Mouse (Mus musculus): Measurements from ENCODE around the gene Mpz. TPM values are rescaled to one million over a fixed set of nuclear protein-coding genes. Genes with fewer than 3 reads are reported as not detected.

The Mpz gene
- total RNA-seq, 2 experiments from 2014 or later: not detected

DNA sequence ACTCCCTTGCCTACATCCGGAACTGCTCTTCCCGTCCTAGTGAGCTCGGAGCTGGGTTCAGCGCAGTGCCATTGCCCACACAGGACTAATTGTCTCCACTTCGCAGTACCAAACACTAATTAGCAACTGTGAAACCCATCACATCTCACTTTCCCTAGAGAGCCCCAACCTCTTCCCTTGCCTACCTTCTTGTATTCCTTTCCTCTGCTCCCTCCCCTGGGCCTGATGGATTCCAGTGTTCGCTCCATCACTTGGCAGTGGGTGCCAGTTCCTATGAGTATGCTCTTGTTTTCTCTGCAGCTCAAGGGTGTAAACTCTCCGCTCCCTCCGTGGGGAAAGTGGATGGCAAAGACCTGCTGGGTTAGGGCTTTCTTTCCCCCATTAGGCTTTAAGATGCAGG is 35.1 kb downstream of the Mpz start:
- ATAC-seq (replicated peaks; ENCODE audit: poor library complexity): no peak

DNA sequence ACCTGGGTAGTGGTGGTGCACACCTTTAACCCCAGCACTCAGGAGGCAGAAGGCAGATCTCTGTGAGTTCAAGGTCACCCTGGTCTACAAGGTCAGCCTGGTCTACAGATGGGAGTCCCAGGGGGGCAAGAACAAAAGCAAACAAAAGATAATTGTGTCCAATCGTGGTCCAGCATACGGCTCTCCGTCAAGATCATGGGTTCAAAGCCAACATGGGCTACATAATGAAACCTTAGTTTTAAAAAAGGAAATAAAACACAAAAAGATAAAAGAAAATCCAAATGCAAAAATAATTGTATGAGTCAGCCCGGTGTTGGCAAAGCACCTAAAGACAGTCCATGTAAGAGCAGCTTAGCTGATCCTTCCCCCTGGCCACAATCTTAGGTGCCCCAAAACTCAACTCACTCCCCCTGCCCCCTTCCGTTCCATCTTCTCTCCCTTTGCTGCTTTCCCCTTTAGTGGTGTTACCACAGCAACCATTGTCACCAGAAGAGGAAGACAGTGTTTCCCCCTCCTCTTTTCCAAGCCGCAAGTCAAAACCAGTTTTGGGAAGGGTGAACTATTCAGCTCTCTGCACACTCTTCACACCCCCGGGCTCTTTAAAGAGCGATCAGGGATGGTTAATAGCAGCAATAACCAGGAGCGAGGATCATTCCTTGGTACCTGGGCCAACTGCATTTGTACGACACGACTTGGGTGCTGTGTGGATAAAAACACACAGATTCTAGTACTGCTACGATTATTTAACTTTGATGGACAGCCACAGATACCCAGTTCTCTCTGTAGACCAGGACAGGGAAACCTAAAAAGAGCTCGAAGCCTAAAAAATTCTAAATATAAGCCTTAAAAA is 37.6 kb downstream of the Mpz start:
- ATAC-seq (replicated peaks; ENCODE audit: poor library complexity): peak; percentile 51

DNA sequence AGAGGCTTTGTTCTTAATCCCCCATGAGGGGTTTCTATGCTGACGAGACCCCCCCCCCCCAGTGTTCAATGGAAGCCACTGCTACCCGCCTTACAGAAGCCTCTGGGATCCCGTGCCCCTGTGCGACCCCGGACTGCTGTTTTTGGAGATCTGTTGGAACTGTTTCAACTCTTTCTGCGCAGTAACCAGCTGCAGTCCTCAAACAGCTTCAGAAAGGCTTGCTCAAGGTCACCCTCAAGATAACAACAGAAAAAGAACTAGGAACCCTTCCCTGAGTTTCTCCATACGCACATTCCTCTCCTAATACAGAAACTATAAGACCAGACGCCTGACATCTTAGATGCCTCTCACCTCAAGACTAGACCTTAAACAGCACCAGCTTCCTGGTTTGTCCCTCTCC is 38.5 kb downstream of the Mpz start:
- no peak for ATAC-seq (replicated peaks; ENCODE audit: poor library complexity)

DNA sequence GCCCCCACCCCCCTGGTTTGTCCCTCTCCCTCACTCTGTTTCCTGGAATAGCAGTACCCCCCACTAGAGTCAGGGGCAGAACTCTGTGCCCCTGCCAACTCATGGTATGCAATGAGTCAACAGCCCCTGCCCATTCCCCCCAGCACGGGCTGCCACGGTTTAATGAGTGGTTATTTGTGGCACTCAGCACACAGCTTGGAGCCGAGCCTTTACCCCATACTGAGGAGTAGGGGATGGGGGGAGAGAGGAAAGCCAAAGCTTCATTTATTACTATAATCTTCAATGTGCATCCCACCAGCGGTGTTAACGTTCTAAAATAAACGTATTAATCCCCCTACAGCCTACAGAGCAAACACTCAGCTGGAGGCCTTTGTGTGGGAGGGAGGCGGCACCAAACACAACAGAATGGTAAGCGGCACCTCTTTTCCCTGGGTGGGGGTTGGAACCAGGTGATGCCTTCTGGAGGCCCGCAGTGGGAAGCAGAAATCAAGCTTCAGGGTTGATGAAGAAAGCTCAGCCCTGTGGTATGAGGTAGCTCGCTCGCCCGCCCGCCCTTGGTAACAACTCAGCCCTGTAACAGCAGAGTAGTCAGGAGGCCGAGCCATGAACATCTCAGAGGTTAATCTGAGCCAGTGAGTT is 39.1 kb downstream of the Mpz start:
- no peak for ATAC-seq (replicated peaks; ENCODE audit: poor library complexity)

DNA sequence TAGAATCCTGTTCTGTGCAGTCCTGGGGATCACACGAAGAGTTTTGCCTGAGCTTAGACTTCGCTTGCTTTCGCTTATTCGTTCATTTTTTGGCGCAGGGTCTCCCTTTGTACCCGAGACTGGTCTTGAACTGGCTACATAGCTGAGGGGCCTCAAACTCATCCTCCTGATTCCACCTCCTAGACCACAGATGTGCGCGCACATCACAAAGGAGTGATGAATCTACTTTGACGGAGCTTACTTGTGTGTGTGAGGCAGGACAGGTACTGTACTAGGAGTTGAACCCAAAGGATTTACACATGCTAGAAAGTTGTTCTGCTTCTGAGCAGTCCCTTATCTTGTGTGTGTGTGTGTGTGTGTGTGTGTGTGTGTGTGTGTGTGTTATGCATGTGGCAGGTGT is 40.3 kb downstream of the Mpz start:
- no peak for ATAC-seq (replicated peaks; ENCODE audit: poor library complexity)

DNA sequence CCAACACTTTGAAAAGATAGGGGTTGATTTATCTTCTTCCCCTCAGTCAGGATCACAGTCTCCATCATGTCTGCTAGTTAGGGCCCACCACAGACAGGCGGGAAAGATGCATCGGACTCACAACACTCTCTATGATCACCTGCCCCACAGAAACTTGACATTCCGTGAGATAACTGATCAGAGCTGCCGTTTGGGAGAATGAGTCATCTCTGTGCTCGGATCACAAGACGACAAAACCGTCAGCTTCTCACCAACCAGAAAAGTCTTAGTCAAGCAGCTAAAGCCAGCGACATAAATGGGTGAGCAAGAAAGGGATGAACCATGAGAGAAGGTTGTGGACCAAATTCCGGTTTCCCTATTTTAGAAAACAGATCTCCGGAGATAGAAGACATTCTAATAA is 41.8 kb downstream of the Mpz start:
- no peak for ATAC-seq (replicated peaks; ENCODE audit: poor library complexity)

DNA sequence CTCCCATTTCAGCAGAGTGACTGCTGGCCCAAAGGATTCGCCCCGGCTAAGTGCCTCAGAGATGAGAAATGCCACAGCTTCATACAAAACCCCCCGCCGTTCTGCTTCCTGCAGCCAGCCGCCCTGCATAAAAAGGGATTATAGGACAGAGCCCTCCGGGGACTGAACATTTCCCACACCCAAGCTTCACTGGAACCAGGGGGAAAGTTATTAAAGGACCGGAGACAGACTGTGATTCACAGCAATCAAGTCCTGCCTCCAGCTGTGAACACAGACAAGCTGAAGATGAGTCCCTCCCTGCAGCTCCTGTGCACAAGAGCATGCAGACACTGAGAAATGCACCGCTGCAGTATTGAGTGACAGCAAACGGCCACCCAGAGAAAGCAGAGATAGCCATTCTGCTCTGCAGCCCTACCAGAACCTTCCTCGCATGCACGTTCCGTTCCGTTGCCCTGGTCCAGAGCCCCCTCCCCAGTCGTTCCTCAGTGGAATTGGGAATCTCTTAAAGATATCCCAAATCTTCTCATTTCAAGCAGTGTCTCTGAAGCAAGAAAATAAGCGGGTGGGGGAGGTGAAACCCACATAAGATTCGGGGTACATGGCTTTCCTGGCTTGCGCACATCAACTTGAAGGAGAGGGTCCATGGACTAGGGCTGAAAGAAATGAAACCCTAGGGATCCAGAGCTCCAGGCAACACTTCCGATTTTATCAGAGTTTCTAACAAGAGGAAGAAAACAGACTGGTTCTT is 42.8 kb downstream of the Mpz start:
- no peak for ATAC-seq (replicated peaks; ENCODE audit: poor library complexity)

DNA sequence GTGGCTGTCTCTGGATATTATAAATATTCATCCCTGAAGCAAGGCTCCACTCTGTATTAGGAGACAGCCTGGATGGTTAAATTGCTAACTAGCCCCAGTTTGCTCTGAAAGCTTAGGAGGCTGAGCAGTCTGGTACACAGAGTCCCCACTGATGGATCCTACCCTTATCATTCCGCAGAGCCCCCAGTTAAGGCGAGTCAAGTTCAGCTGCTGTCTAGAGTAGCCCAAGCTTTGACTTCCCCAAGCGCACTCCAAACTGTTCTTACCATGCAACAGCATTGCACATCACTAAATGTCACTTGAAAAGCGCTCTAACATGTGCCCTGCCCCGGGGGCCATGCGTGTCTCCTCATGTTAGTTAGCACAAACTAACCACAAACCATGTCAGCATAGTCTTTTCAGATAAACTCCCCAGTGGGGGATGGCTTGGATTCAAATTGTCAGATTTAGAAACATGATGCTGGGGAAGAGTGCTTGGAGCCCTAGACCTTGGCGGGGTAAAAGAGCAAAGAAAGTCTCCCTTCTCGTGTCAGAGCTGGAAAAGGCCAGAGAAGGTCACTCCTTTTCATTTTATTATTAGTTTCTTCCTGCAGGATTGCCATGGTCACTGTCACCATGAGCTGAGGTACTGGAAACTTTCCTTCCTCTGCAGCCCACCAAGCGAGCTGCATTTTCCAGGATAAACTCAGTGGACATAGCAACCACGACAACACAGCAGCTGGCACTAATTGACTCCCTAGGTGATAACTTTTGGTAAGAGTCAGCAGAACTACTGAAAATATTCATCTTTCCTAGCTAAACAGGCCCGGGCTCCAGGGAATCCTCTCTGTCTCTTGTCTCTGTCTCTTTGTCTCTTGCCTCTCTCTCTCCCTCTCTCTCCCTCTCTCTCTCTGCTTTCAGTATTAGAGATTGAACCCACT is 43.7 kb downstream of the Mpz start:
- no peak for ATAC-seq (replicated peaks; ENCODE audit: poor library complexity)

DNA sequence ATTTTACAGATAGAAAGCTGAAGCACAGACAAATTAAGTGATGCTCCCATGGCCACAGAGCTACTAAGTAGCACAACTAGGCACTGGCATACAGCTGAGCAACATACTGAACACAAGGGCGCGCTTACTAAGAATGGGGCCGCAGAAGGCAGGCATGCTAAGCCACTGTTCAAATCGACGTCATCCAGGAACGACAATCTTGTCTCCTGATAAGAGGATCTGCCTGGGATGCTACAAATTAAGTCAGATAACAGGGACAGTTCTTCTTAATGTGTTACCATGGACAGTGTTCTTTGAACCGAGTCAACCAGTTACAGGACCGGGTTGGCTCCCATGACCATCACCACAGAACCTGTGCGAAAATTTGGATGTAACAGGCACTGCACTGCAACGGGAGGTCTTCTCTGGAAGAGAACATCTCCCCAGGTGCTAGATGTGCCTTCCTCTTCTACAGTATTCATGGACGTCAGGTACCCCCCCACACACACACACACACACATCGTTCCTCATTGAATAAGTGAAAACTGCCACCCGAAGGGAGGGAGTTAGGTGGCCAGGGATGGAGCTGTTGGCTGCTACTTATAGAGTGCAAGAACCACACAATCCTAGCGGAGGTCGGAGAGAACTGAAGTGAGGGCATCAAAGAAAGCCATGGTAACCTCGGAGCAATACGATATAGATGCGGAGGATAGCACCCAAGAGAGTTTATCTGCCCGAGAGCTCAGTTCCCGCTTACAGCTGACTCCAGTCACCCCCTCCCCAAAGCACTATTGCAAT is 44.7 kb downstream of the Mpz start:
- no peak for ATAC-seq (replicated peaks; ENCODE audit: poor library complexity)

DNA sequence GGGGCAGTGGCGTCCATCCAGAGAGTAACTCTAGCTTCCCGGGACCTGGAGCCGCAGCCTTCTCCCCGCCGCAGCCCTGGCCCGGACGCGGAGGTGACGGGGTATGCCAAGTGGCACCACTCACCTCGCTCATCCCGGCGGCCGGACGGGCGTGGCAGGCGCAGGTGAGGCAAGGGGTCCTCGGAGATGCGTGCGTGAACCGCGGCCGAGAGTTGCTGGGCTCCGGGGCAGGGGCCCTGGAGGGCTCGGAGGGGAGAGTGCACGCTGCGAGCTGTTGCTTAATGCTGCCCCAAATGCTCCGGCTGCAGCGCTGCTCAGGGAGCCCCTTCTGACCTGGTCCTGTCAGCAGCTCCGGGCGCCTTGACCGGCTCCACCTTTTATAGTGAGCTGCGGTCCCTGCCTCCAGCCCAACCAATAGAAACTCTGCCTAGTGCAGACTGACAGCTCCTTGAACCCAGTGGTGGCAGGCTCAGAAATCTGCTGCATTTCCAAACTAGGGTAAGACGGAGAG is 45.4 kb downstream of the Mpz start, which contains the start of gene Pcp4l1:
Gene Pcp4l1, minus strand, starts transcription at position 382 of the 511 bp plus-strand sequence.
- ATAC-seq (replicated peaks; ENCODE audit: poor library complexity): peak; percentile 98

DNA sequence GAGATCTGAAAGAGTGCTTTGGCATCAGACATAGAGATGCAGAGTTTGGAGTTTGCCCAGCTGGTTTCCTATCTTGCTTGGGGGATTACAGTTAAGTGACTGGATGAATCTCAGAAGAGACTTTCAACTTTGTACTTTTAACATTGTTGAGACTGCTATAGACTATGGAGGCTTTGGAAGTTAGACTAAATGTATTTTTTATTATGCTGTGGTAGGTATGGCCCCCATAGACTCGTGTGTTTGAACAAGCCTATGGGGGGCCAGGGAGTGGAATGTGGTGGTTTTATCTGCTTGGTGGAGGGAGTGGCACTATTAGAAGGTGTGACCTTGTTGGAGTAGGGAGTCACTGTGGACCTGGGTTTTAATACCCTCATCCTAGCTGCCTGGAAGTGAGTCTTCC is 49.0 kb downstream of the Mpz start:
- no peak for ATAC-seq (replicated peaks; ENCODE audit: poor library complexity)

DNA sequence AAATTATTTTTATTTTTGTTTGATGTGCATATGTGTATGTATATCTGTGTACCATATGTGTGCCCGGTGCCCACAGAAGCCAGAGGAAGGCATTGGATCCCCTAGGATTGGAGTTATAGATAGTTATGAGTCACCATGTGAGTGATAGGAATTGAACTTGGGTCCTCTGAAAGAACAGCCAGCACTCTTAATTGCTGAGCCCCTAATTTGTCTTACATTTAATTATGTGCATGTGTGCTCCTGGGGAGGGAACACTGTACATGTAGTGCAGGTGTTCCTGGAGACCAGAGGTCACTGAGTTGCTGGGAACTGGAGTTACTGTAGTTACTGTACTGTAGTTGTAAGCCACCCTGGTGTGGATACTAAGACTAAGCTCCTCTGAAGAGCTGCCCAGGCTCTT is 50.3 kb downstream of the Mpz start:
- ATAC-seq (replicated peaks; ENCODE audit: poor library complexity): no peak

DNA sequence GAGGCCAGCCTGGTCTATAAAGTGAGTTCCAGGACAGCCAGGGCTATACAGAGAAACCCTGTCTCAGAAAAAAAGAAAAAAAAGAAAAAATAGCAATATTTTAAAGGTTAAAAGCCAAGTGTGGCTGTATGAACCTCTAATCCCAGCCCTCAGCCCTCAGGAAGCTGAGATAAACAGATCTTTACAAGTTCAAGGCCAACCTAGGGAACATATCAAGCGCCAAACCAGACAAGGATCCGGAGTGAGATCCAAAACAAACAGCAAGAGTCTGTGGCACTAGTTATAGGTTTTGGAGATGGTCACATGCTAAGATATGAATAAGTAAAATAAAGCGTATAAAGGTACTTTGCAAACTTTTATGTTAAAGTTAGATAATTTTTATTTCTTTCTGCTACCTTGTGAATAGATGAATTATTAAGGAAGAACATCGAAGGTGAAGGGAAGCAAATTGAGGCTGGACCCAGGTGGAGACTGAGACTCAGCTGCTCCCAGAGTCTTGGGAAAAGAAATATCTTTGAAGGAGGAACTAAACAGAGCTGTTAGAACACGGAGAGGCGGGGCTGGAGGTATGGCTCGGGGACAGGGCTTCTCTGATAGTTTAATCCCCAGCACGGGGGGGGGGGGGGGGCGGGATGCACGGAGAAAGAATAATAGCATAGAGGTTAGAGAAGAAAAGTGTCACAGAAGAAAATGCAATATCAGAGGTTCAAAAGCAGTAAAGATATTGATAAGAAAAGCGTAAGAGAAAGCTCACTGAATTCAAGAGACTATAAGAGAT is 53.1 kb downstream of the Mpz start:
- ATAC-seq (replicated peaks; ENCODE audit: poor library complexity): no peak

DNA sequence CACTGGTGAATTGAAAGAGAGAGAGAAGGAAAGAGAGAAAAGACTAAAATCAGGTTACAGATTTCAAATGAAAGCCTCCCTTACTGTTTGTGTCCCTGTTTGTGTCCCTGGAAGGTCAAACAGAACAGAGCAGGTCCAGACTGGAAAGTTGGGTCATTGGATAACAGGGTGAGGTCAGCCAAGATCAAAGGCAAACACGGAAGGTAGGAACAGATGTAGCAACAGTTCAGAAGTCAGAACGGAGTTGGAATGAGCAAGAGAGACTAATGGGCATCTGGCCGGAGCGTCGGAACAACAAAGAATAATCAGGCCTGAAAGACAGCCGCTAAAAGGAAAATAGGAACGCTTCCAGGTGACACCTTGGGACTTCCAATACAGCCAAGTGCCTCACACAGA is 53.7 kb downstream of the Mpz start:
- no peak for ATAC-seq (replicated peaks; ENCODE audit: poor library complexity)

DNA sequence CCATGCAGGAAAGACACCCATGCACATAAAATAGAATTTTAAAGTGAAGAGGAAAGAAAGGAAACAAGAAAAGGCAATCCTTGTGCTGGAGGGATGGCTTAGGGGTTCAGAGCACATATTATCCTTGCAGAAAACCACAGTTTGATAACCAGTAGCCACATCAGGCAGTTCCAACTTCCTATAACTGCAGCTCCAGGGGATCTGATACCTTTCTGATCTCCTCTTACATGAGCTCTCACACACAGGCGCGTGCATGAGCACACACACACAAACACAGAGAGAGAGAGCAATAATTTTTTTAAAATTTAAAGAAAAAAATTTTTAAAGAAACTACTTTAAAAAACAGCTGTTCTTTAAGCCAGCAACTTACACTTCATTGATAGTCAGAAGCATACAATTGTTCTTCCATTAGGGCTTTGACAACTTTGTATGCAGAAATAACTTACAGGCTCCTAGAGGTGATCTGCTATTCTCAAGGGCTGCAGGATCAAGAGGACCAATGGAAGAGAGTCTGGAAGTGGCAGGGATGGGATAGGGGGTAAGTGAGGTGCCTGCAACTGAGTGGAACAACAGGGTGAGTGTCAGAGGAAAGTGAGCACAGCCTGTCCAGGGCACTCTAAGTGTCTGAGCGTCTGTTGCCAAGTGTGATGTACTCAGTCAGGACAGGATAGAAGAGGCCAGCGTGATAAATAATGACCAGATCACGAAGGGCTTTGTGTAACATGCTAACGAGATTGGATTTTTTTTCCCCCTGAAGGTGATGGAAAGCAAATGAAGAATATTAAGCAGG is 55.4 kb downstream of the Mpz start:
- ATAC-seq (replicated peaks; ENCODE audit: poor library complexity): peak; percentile 56

DNA sequence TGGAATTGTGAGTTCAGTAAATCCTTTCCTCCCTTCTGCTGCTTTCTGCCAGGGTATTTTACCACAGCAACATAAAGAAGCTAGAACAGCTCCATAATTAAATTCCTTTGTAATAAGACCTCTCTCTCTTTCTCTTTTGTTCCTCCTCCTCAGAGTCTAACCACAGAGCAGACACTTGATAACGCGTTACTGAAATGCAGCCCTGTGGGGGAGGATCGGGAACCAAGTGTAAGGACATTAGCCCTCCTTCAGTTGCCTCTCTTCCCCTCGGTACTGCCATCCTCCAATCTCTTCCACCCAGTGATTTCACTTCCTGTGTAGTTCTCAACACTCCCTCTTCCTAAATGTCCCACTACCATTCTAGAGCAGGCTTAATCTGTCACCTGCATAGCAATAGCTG is 58.9 kb downstream of the Mpz start:
- ATAC-seq (replicated peaks; ENCODE audit: poor library complexity): peak; percentile 58

All from megakaryocyte progenitor cell, adult 5-6 weeks (primary cell).